Mouse (Mus musculus): ENCODE measurements around the gene Msl1. TPM values are rescaled to one million over a fixed set of nuclear protein-coding genes. Genes with fewer than 3 reads are reported as not detected.

Msl1 gene
- polyA plus RNA-seq, 1 experiment from 2014 or later, result 38.6 TPM

GRCm38 (mm10) chr11:98792081-98792480, 3.2 kb upstream of the Msl1 start:
- Histone ChIP-seq H3K36me3 (no peaks in the 10 kb centered on the region), H3K4me2 (replicated peaks) (no peak overlapping the region), H3K27me3 (no peaks in the 10 kb centered on the region), H3K4me1 (peaks cover 35% of the 10 kb centered on the region), H3K4me3 (no peak overlapping the region), H3K27ac (replicated peaks) (no peak overlapping the region), H3K9me3 (no peaks in the 10 kb centered on the region), H3K9ac (replicated peaks) (peak overlapping the region; percentile 37; the same call in 1 of the 2 replicates)
- 5% methylated on average over 4 of the region's 4 CpGs for WGBS
- no peak for ATAC-seq (ENCODE audit: low FRiP score, low read depth)

DNA sequence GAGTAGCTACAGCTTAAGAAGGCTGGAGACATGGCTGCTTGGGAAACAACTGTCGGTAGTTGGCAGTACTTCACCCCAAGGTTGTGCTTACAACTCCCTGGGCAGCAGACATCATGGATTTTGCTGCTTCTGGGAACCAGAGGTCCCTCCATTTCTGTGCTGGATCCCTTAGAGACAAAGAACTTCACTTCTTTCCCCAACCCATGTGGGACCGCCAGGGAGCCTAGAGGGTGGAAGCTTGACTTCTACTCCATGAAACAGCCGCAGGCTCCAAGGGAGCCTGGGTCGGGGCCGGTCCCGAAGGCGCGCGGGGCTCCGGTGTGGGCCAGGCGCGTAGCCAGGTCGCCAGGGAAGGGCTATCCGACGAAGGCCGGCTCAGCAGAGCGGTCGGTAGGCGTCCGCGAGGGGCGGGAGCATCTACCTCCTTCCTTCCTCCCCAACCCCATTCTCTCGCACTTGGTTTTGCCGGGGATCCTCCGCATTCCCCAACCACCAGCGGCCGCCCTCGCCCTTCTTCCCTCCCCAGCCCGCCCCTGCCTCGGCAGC, 774 bp upstream of the Msl1 start:
- 0% methylated on average over 23 of the region's 30 CpGs for WGBS
- Histone ChIP-seq H3K9ac (replicated peaks) (peak overlapping the region; percentile 99), H3K4me1 (peaks cover 37% of the 10 kb centered on the region), H3K9me3 (no peaks in the 10 kb centered on the region), H3K4me3 (peak overlapping the region; percentile 85), H3K36me3 (peaks cover 7% of the 10 kb centered on the region), H3K4me2 (replicated peaks) (peak overlapping the region; percentile 99), H3K27me3 (no peaks in the 10 kb centered on the region), H3K27ac (replicated peaks) (peak overlapping the region; percentile 99)
- peak; percentile 61 for ATAC-seq (ENCODE audit: low FRiP score, low read depth)

DNA sequence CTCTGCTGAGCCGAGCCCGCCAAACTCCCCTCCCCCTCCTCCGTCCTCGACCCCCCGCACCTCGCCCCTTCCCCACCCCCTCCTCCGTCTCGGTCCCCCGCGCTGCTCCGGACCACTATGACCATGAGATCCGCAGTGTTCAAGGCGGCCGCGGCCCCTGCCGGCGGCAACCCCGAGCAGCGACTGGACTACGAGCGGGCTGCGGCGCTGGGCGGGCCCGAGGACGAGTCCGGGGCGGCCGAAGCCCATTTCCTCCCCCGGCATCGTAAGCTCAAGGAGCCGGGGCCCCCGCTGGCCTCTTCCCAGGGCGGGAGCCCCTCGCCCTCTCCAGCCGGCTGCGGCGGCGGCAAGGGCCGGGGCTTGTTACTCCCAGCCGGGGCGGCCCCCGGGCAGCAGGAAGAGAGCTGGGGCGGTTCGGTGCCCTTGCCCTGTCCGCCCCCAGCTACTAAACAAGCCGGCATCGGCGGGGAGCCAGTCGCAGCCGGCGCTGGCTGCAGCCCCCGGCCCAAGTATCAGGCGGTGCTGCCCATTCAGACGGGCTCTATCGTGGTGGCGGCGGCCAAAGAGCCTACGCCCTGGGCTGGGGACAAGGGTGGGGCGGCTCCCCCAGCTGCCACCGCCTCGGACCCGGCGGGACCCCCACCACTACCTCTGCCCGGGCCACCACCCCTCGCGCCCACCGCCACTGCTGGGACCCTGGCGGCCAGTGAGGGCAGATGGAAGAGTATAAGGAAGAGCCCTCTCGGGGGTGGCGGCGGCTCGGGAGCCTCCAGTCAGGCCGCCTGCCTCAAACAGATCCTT, 598 bp downstream of the Msl1 start:
- H3K27ac ChIP-seq (replicated peaks), result peak overlapping the region; percentile 99
- ATAC-seq (ENCODE audit: low FRiP score, low read depth), result peak; percentile 64
- peak overlapping the region; percentile 99 for H3K4me2 ChIP-seq (replicated peaks)
- no peaks in the 10 kb centered on the region for H3K9me3 ChIP-seq
- H3K4me1 ChIP-seq, result peaks cover 34% of the 10 kb centered on the region
- H3K36me3 ChIP-seq, result peaks cover 20% of the 10 kb centered on the region
- no peaks in the 10 kb centered on the region for H3K27me3 ChIP-seq
- H3K4me3 ChIP-seq, result peak overlapping the region; percentile 85
- H3K9ac ChIP-seq (replicated peaks), result peak overlapping the region; percentile 99
- WGBS, result under 1% methylated on average over 59 of the region's 74 CpGs

DNA sequence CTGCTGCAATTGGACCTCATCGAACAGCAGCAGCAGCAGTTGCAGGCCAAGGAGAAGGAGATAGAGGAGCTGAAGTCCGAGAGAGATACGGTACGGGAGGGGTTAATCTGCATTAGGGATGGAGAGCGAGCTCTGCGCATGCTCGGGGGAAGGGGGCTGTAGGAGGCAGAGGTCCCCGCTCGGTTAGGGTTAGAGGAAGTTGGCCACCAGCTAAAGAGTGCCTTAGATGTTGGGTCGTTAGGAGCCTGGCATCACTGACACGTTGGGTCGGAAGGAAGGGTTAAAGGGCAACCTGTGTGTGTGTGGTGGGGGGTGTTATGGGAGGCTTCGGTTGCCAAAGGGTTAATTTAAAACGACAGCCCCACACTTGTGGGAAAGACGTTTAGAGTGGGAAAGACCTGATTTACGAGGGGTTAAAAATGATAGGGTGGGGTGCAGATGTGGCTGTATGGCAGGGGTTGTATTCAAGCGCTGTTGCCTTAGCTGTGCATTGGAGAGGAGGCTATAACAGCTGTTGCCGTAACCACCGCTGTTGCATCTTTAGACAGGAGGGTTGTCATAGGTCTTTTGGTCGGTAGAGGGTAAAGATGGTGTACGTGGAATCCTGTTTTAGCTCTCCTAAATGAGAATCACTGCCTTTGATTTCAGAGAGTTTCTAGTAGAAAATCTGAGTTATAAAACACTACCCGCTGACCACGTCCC, 1.4 kb downstream of the Msl1 start:
- H3K4me1 ChIP-seq, result peaks cover 34% of the 10 kb centered on the region
- H3K4me2 ChIP-seq (replicated peaks), result peak overlapping the region; percentile 99
- peaks cover 28% of the 10 kb centered on the region for H3K36me3 ChIP-seq
- H3K27me3 ChIP-seq, result no peaks in the 10 kb centered on the region
- peak overlapping the region; percentile 85 for H3K4me3 ChIP-seq
- ATAC-seq (ENCODE audit: low FRiP score, low read depth), result peak; percentile 38
- peak overlapping the region; percentile 99 for H3K27ac ChIP-seq (replicated peaks)
- no peaks in the 10 kb centered on the region for H3K9me3 ChIP-seq
- 4% methylated on average over 23 of the region's 23 CpGs for WGBS
- peak overlapping the region; percentile 99 for H3K9ac ChIP-seq (replicated peaks)

- Histone ChIP-seq H3K9me3 (no peaks in the 10 kb centered on the region), H3K36me3 (peaks cover 34% of the 10 kb centered on the region), H3K4me2 (replicated peaks) (peak overlapping the region; percentile 99), H3K4me1 (peaks cover 33% of the 10 kb centered on the region), H3K9ac (replicated peaks) (peak overlapping the region; percentile 99), H3K27me3 (no peaks in the 10 kb centered on the region), H3K4me3 (peak overlapping the region; percentile 85), H3K27ac (replicated peaks) (peak overlapping the region; percentile 42; the same call in 1 of the 2 replicates)
- 16% methylated on average over 5 of the region's 5 CpGs for WGBS
- no peak for ATAC-seq (ENCODE audit: low FRiP score, low read depth)
These were observed 2.0 kb downstream of the Msl1 start for GRCm38 (mm10) chr11:98797306-98797705.

DNA sequence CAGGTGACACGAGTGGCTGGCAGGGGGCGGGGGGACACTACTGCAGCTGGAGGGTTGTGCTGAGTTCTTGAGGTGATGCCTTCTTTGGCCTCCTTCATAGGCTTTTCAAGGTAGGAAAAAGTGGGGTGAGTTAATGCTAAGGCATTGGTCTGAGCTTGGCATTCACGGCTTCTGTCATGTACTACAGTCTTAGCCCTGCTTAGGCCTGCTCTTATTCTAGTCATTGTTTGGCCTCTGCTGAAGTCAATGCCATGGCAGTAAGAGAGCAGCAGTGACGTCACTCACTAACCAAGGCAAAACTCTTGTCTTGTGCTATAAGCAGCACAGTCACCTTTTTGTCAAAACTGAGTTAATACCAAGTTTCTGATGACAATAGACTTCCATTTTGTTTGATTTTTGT, 2.6 kb downstream of the Msl1 start:
- Histone ChIP-seq H3K9me3 (no peaks in the 10 kb centered on the region), H3K27ac (replicated peaks) (peak overlapping the region; percentile 42; the same call in 1 of the 2 replicates), H3K27me3 (no peaks in the 10 kb centered on the region), H3K4me1 (peaks cover 28% of the 10 kb centered on the region), H3K4me3 (peak overlapping the region; percentile 85), H3K9ac (replicated peaks) (peak overlapping the region; percentile 99), H3K36me3 (peaks cover 40% of the 10 kb centered on the region), H3K4me2 (replicated peaks) (peak overlapping the region; percentile 99)
- no peak for ATAC-seq (ENCODE audit: low FRiP score, low read depth)
- WGBS, result 51% methylated on average over 4 of the region's 4 CpGs

GRCm38 (mm10) chr11:98804605-98805004, 9.3 kb downstream of the Msl1 start, which contains the start of gene Casc3:
Casc3 (plus strand) TSS chr11:98804905.
- Histone ChIP-seq H3K9ac (replicated peaks) (no peak within 1 kb of the TSS), H3K27me3 (no peaks in the 10 kb centered on the region), H3K9me3 (no peaks in the 10 kb centered on the region), H3K4me2 (replicated peaks) (no peak within 1 kb of the TSS), H3K4me1 (peaks cover 2% of the 10 kb centered on the region; the same call in 1 of the 2 replicates), H3K36me3 (peaks cover 82% of the 10 kb centered on the region), H3K27ac (replicated peaks) (no peak within 1 kb of the TSS), H3K4me3 (no peak within 1 kb of the TSS)
- no peak for ATAC-seq (ENCODE audit: low FRiP score, low read depth)
- 93% methylated on average over 5 of the region's 5 CpGs for WGBS

DNA sequence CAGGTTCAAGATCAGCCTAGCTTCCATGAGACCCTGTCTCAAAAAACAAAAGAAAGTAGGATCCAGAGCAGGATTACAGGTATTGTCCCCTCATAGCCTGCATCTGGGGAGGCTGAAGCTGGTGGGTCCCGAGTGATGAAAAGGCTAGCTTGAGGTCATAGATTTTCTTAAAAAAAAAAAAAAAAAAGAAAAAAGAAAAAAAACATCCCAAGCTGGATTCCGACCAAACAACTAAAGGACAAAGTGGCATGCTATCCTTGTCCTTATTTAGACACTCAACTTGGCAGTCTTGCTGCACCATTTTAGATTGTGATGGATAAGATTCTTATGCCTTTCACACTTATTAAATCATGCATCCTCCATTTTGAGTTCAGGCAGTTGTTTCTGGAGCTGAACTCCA, 13.1 kb downstream of the Msl1 start:
- H3K36me3 ChIP-seq, result peaks cover 65% of the 10 kb centered on the region
- no peak overlapping the region for H3K4me3 ChIP-seq
- peak overlapping the region; percentile 78 for H3K4me2 ChIP-seq (replicated peaks)
- no peak overlapping the region for H3K9ac ChIP-seq (replicated peaks)
- H3K4me1 ChIP-seq, result peaks cover 18% of the 10 kb centered on the region
- WGBS, result 76% methylated on average over 2 of the region's 2 CpGs
- ATAC-seq (ENCODE audit: low FRiP score, low read depth), result no peak
- no peaks in the 10 kb centered on the region for H3K27me3 ChIP-seq
- H3K9me3 ChIP-seq, result no peaks in the 10 kb centered on the region
- peak overlapping the region; percentile 98 for H3K27ac ChIP-seq (replicated peaks)

GRCm38 (mm10) chr11:98809457-98810290, 14.4 kb downstream of the Msl1 start:
- Histone ChIP-seq H3K9ac (replicated peaks) (peak overlapping the region; percentile 92), H3K4me3 (peak overlapping the region; percentile 89), H3K4me2 (replicated peaks) (peak overlapping the region; percentile 78), H3K36me3 (peaks cover 64% of the 10 kb centered on the region), H3K9me3 (no peaks in the 10 kb centered on the region), H3K27ac (replicated peaks) (peak overlapping the region; percentile 98), H3K27me3 (no peaks in the 10 kb centered on the region), H3K4me1 (peaks cover 18% of the 10 kb centered on the region)
- WGBS, result under 1% methylated on average over 76 of the region's 84 CpGs
- ATAC-seq (ENCODE audit: low FRiP score, low read depth), result peak; percentile 98

DNA sequence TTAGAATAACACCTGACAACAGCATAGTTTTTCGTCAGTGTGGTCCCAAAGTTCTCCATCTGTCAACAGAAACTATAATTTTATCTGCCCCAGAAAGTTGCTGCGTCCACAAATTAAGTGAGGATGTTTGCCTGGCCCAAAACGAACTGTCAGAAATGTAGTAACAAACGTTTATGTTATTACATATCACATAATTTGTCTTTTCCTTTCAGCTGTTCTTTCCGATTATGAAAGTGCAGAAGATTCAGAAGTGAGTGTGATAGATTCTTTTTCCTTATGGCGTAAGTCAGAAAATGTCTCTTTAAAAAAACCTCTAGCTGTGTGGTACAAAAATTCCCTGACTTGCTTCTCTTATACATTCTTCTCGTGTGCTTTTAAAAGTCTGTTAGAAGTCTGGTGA, 15.4 kb downstream of the Msl1 start:
- WGBS, result 82% methylated on average over 7 of the region's 7 CpGs
- Histone ChIP-seq H3K36me3 (peaks cover 64% of the 10 kb centered on the region), H3K4me2 (replicated peaks) (peak overlapping the region; percentile 78), H3K9me3 (no peaks in the 10 kb centered on the region), H3K4me1 (peaks cover 18% of the 10 kb centered on the region), H3K9ac (replicated peaks) (peak overlapping the region; percentile 92), H3K4me3 (peak overlapping the region; percentile 89), H3K27me3 (no peaks in the 10 kb centered on the region), H3K27ac (replicated peaks) (peak overlapping the region; percentile 98; the same call in 1 of the 2 replicates)
- no peak for ATAC-seq (ENCODE audit: low FRiP score, low read depth)

DNA sequence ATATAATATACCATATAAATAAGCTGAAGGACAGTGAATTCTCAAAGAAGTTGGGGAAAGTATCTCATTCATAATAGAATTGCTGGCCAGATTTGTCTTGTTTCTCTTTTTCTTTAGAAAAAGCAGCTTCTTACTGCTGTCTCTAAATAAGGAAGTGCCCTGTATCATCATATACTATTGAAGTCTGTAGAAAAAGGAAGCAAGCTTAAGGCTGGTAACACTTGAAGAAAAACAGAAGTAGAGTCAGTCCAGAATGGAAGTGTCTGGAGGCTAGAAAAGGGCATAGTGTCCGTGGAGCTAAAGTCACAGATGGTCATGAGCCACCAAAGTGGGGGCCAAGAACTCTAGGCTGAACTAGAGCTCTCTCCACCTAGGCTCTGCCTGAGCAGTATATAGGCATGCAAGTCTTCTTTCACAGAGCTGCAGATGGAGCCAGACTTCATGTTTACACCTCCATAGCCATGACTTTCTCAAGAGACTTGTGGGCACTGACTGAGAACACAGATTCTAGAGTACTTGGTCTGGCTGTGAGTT, 21.5 kb downstream of the Msl1 start:
- Histone ChIP-seq H3K36me3 (peaks cover 92% of the 10 kb centered on the region), H3K27me3 (no peaks in the 10 kb centered on the region)
- 90% methylated on average over 1 of the region's 1 CpGs for WGBS

More for the DNA sequence above, 21.5 kb downstream of the Msl1 start:
- Histone ChIP-seq H3K4me3 (no peak overlapping the region), H3K4me2 (replicated peaks) (no peak overlapping the region), H3K9me3 (no peaks in the 10 kb centered on the region), H3K9ac (replicated peaks) (no peak overlapping the region), H3K27ac (replicated peaks) (no peak overlapping the region), H3K4me1 (peaks cover 3% of the 10 kb centered on the region; the same call in 1 of the 2 replicates)
- ATAC-seq (ENCODE audit: low FRiP score, low read depth), result no peak

All from midbrain, embryonic 12.5 days (tissue).